15 mouse cellular contexts compared by ENCODE assay signal in genomic region chr14:85757343-85757742, GRCm38 (mm10).
"Had no signal": no experiment of that assay in that cellular context is flagged by ENCODE, and none has a peak within 500 bp of the region (broad histone marks: within the 10 kb centered on the region; RNA-seq: fewer than 3 reads in every experiment).

No protein-coding gene starts in this region.

- H3K4me3 ChIP-seq: neural tube, embryonic 15.5 days; stomach, embryonic 15.5 days had no signal

- H3K4me2 ChIP-seq: neural tube, embryonic 15.5 days; stomach, embryonic 15.5 days had no signal

- H3K9me3 ChIP-seq: neural tube, embryonic 15.5 days; stomach, embryonic 15.5 days had no signal

- H3K36me3 ChIP-seq: neural tube, embryonic 15.5 days; stomach, embryonic 15.5 days had no signal

- H3K27me3 ChIP-seq: neural tube, embryonic 15.5 days; stomach, embryonic 15.5 days had no signal

- H3K4me1 ChIP-seq: neural tube, embryonic 15.5 days; stomach, embryonic 15.5 days had no signal

- DNase-seq: retina, postnatal 1 day; right cerebral cortex, adult 18-20 months; right cerebral cortex, postnatal 14 days; right cerebral cortex, postnatal 25 days; right cerebral cortex, postnatal 4 days; spleen, adult 18-20 months; thymus, adult 18-20 months; thymus, adult 2 months; thymus, postnatal 14 days; thymus, postnatal 25 days; thymus, postnatal 36 days; thymus, postnatal 4 days had no signal

- H3K27ac ChIP-seq: neural tube, embryonic 15.5 days; stomach, embryonic 15.5 days; stomach, postnatal 0 days had no signal

- H3K9ac ChIP-seq: neural tube, embryonic 15.5 days; stomach, embryonic 15.5 days had no signal
